Mouse (Mus musculus) thymus, adult 2 months (tissue): ENCODE measurements around the gene Fgfr2.

ENCODE experiments used
- CTCF ChIP-seq: fragments of 200-500 bp; IDR thresholded peaks from 2 replicates; pipeline ENCODE4 v1.5.1; 2012; ENCODE audit warnings: mild to moderate bottlenecking, control low read depth, low read length, moderate library complexity, borderline replicate concordance; ENCODE audit not compliant: control insufficient read depth, poor library complexity, insufficient read depth; ENCODE audit errors: extremely low read depth
- POLR2A ChIP-seq: fragments of 200-500 bp; IDR thresholded peaks from 2 replicates; pipeline ENCODE4 v1.6.1; 2012; ENCODE audit warnings: mild to moderate bottlenecking, low read length, control low read depth, moderate library complexity; ENCODE audit not compliant: control insufficient read depth, poor library complexity, insufficient read depth; ENCODE audit errors: extremely low read depth

- TF ChIP-seq POLR2A, result no peak
- no peak for TF ChIP-seq CTCF
Observed at GRCm38 (mm10) chr7:130897201-130897600, 2225.9 kb downstream of the Fgfr2 start.
